Mouse (Mus musculus) adrenal gland, postnatal 4 days (tissue): ENCODE data around the gene Ctdnep1. TPM values are rescaled to one million over a fixed set of nuclear protein-coding genes. Genes with fewer than 3 reads are reported as not detected.
A peak's percentile ranks its signal among the peaks of the same experiment; 100 is the strongest.
"Not testable (repeated sequence)": the region's sequence is repeated elsewhere in the genome, so short reads cannot be mapped to it uniquely, and the experiment has no call there.

Experiments
- DNase-seq, 2 experiments: peaks; one replicate each; pipeline ENCODE4 v3.0.0; 2021 to 2022; ENCODE audit warnings: low spot score in 2 of 2, mixed read lengths in 2 of 2
- total RNA-seq, 2 experiments: library from RNA; stranded (reverse); gene quantifications; 2 replicates each; pipeline ENCODE4 v1.2.3; 2021

The Ctdnep1 gene
- total RNA-seq, 2 experiments from 2014 or later = 119 to 130 TPM

- DNase-seq = no peak
Measured at GRCm38 (mm10) chr11:70005521-70005920, 24.6 kb downstream of the Ctdnep1 start.

- no peak for DNase-seq
Measured at GRCm38 (mm10) chr11:70010033-70010432, 29.1 kb downstream of the Ctdnep1 start.

GRCm38 (mm10) chr11:70010548-70010947 lies 29.6 kb downstream of the Ctdnep1 start:
- DNase-seq = no peak

- no peak for DNase-seq
Measured at GRCm38 (mm10) chr11:70010961-70011360, 30.0 kb downstream of the Ctdnep1 start.

- DNase-seq = no peak
Measured at GRCm38 (mm10) chr11:70012931-70013330, 32.0 kb downstream of the Ctdnep1 start.

GRCm38 (mm10) chr11:70013408-70013807 lies 32.5 kb downstream of the Ctdnep1 start:
- no peak for DNase-seq

GRCm38 (mm10) chr11:70014051-70014450 lies 33.1 kb downstream of the Ctdnep1 start:
- no peak for DNase-seq

GRCm38 (mm10) chr11:70014880-70015558 lies 34.1 kb downstream of the Ctdnep1 start, which contains the start of gene Acadvl:
Acadvl (minus strand) TSS chr11:70015411.
- peak; percentile 75 to 81 for DNase-seq

- no peak for DNase-seq
Measured at GRCm38 (mm10) chr11:70015677-70016076, 34.7 kb downstream of the Ctdnep1 start.

- DNase-seq = not testable (repeated sequence)
Measured at GRCm38 (mm10) chr11:70016177-70016576, 35.2 kb downstream of the Ctdnep1 start.

- DNase-seq = no peak
Measured at GRCm38 (mm10) chr11:70016669-70017068, 35.7 kb downstream of the Ctdnep1 start, which contains the start of gene Dlg4. Dlg4 (plus strand) TSS chr11:70016942.

- no peak for DNase-seq
Measured at GRCm38 (mm10) chr11:70017199-70017767, 36.3 kb downstream of the Ctdnep1 start.

- no peak for DNase-seq
Measured at GRCm38 (mm10) chr11:70018131-70018990, 37.4 kb downstream of the Ctdnep1 start.

- no peak for DNase-seq
Measured at GRCm38 (mm10) chr11:70019495-70020021, 38.6 kb downstream of the Ctdnep1 start.

- DNase-seq = no peak
Measured at GRCm38 (mm10) chr11:70020022-70020631, 39.2 kb downstream of the Ctdnep1 start.

GRCm38 (mm10) chr11:70020731-70021263 lies 39.8 kb downstream of the Ctdnep1 start:
- DNase-seq = no peak

GRCm38 (mm10) chr11:70021264-70022132 lies 40.5 kb downstream of the Ctdnep1 start:
- peak; percentile 93 to 94 for DNase-seq

- DNase-seq = no peak
Measured at GRCm38 (mm10) chr11:70023481-70024150, 42.7 kb downstream of the Ctdnep1 start.

GRCm38 (mm10) chr11:70024151-70024514 lies 43.2 kb downstream of the Ctdnep1 start:
- DNase-seq = no peak
